Mouse (Mus musculus): Measurements from ENCODE around the gene Hoxc4. TPM values are rescaled to one million over a fixed set of nuclear protein-coding genes. Genes with fewer than 3 reads are reported as not detected.

Hoxc4 gene
- polyA plus RNA-seq, 1 experiment = 0.13 TPM

GRCm38 (mm10) chr15:103015406-103016166 is 3.1 kb upstream of the Hoxc4 start:
- no peak for DNase-seq (ENCODE audit: low read depth in 1 of 2, low spot score in 2 of 2)
- H3K27me3 ChIP-seq (ENCODE audit: control insufficient read depth, insufficient read depth, low read length) = peaks cover 28% of the 10 kb centered on the region
- H3K4me1 ChIP-seq (ENCODE audit: control insufficient read depth, insufficient read depth, insufficient read length) = peaks cover 2% of the 10 kb centered on the region; the same call in 1 of the 2 replicates
- no peak overlapping the region for H3K27ac ChIP-seq (ENCODE audit: insufficient read depth, low read length)
- H3K4me3 ChIP-seq (ENCODE audit: extremely low read depth, insufficient read depth, insufficient read length) = no peak overlapping the region
- TF ChIP-seq POLR2A (IDR thresholded peaks at IDR 0.05; ENCODE audit: low read depth, low read length) (no peak), CTCF (IDR thresholded peaks at IDR 0.05; ENCODE audit: extremely low read depth, insufficient read depth, insufficient read length, insufficient replicate concordance) (no peak)
- 21% methylated on average over 19 of the region's 19 CpGs for WGBS
- H3K36me3 ChIP-seq (ENCODE audit: control insufficient read depth, insufficient read depth, low read length) = no peaks in the 10 kb centered on the region

- Histone ChIP-seq H3K4me1 (ENCODE audit: control insufficient read depth, insufficient read depth, insufficient read length) (no peaks in the 10 kb centered on the region), H3K27ac (ENCODE audit: insufficient read depth, low read length) (no peak overlapping the region), H3K27me3 (ENCODE audit: control insufficient read depth, insufficient read depth, low read length) (peaks cover 2% of the 10 kb centered on the region; the same call in 1 of the 2 replicates), H3K4me3 (ENCODE audit: extremely low read depth, insufficient read depth, insufficient read length) (no peak overlapping the region), H3K36me3 (ENCODE audit: control insufficient read depth, insufficient read depth, low read length) (no peaks in the 10 kb centered on the region)
- WGBS = 16% methylated on average over 8 of the region's 8 CpGs
- no peak for TF ChIP-seq CTCF (IDR thresholded peaks at IDR 0.05; ENCODE audit: extremely low read depth, insufficient read depth, insufficient read length, insufficient replicate concordance)
- TF ChIP-seq POLR2A (IDR thresholded peaks at IDR 0.05; ENCODE audit: low read depth, low read length) = no peak
- no peak for DNase-seq (ENCODE audit: low read depth in 1 of 2, low spot score in 2 of 2)
These were observed 2.2 kb downstream of the Hoxc4 start for GRCm38 (mm10) chr15:103020899-103021418.

GRCm38 (mm10) chr15:103021544-103021943 is 2.8 kb downstream of the Hoxc4 start:
- H3K27me3 ChIP-seq (ENCODE audit: control insufficient read depth, insufficient read depth, low read length) = peaks cover 6% of the 10 kb centered on the region
- H3K4me1 ChIP-seq (ENCODE audit: control insufficient read depth, insufficient read depth, insufficient read length) = no peaks in the 10 kb centered on the region
- H3K36me3 ChIP-seq (ENCODE audit: control insufficient read depth, insufficient read depth, low read length) = no peaks in the 10 kb centered on the region
- no peak overlapping the region for H3K4me3 ChIP-seq (ENCODE audit: extremely low read depth, insufficient read depth, insufficient read length)
- no peak for TF ChIP-seq CTCF (IDR thresholded peaks at IDR 0.05; ENCODE audit: extremely low read depth, insufficient read depth, insufficient read length, insufficient replicate concordance)
- no peak for TF ChIP-seq POLR2A (IDR thresholded peaks at IDR 0.05; ENCODE audit: low read depth, low read length)
- H3K27ac ChIP-seq (ENCODE audit: insufficient read depth, low read length) = no peak overlapping the region
- DNase-seq (ENCODE audit: low read depth in 1 of 2, low spot score in 2 of 2) = no peak
- WGBS = 17% methylated on average over 8 of the region's 8 CpGs

- Histone ChIP-seq H3K36me3 (ENCODE audit: control insufficient read depth, insufficient read depth, low read length) (no peaks in the 10 kb centered on the region), H3K4me3 (ENCODE audit: extremely low read depth, insufficient read depth, insufficient read length) (no peak overlapping the region)
These were observed 5.4 kb downstream of the Hoxc4 start for GRCm38 (mm10) chr15:103024131-103024530.

DNA sequence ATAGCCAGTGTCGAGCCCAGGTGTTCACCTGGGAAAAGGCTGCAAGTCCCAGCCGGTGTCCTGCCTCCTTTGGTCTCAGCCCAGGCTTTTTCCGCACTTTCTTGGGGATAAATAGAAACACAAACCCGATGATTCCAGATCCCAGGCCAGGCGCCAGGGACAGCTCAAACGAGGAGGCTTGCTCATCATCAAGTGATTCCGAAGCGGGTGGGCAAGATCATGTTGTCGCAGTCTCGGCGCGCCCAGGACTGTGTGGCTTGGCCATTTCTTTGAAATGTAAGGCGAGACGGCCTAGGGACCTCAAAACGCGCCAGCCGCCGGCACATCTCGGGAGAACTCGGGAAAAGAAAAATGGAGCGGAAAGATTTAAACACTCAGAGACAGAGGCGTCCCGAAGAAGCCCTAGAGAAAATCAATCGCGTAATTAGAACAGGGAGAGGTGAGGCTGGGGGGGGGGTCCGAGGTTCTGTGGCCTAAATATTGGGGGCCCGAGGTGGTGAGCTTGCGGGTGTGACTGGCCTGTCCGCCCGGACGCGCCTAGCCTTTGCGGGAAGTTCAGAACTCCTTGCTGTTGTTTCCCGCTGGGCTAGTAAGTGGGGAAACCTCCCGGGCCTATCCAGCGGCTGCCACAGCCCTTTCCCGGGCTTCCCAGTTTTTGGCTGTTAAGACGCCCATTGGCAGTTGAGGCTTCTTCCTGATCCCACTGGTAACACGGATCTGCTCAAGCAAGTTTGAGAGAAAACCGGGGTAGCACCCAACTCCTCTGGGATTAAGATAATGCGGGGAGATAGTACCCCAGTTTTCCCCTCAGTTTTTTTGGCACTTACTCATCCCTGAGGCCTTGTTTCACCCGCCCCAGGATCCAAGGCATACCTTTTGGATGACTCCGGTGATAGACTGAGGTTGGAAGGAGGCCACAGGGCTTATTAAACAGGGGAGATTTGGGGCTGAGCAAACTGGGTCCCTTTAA is 8.8 kb downstream of the Hoxc4 start:
- H3K36me3 ChIP-seq (ENCODE audit: control insufficient read depth, insufficient read depth, low read length) = no peaks in the 10 kb centered on the region
- H3K4me3 ChIP-seq (ENCODE audit: extremely low read depth, insufficient read depth, insufficient read length) = no peak overlapping the region
- 11% methylated on average over 43 of the region's 43 CpGs for WGBS
- no peak overlapping the region for H3K27ac ChIP-seq (ENCODE audit: insufficient read depth, low read length)
- DNase-seq (ENCODE audit: low read depth in 1 of 2, low spot score in 2 of 2) = no peak
- H3K4me1 ChIP-seq (ENCODE audit: control insufficient read depth, insufficient read depth, insufficient read length) = no peaks in the 10 kb centered on the region
- TF ChIP-seq POLR2A (IDR thresholded peaks at IDR 0.05; ENCODE audit: low read depth, low read length) = no peak
- peaks cover 18% of the 10 kb centered on the region for H3K27me3 ChIP-seq (ENCODE audit: control insufficient read depth, insufficient read depth, low read length)

More at GRCm38 (mm10) chr15:103024131-103024530, 5.4 kb downstream of the Hoxc4 start:
- WGBS = 13% methylated on average over 2 of the region's 2 CpGs
- DNase-seq (ENCODE audit: low read depth in 1 of 2, low spot score in 2 of 2) = no peak
- Histone ChIP-seq H3K27ac (ENCODE audit: insufficient read depth, low read length) (no peak overlapping the region), H3K27me3 (ENCODE audit: control insufficient read depth, insufficient read depth, low read length) (peaks cover 16% of the 10 kb centered on the region), H3K4me1 (ENCODE audit: control insufficient read depth, insufficient read depth, insufficient read length) (no peaks in the 10 kb centered on the region)
- no peak for TF ChIP-seq CTCF (IDR thresholded peaks at IDR 0.05; ENCODE audit: extremely low read depth, insufficient read depth, insufficient read length, insufficient replicate concordance)
- no peak for TF ChIP-seq POLR2A (IDR thresholded peaks at IDR 0.05; ENCODE audit: low read depth, low read length)

DNA sequence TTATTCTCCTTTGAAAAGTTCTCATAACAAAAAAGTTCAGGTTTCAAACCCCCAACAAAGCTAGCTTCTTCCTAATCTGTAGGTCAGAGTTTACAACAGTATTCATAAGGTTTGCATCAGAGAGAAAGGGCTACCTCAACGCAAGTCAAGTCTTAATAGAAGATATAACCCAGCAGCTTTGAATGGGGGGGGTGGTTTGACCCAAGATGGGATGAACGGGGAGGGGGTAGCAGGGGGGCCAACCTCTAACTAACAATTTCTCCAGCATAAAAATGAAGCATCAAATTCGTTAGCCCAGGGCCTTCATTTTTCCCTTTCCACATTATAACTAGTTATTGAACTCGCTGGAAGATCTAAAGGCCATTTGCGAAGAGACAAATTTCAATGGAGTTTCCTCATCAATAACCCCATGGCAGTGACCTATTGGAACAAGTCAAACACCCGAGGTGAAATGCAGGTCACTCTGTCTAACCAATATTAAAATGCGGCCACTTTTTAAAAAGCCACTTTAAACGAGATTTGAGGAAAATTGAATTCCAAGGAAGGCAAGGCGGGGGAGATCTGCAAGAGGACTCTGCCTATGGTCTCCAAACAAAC is 10.3 kb downstream of the Hoxc4 start:
- H3K27ac ChIP-seq (ENCODE audit: insufficient read depth, low read length) = no peak overlapping the region
- no peaks in the 10 kb centered on the region for H3K4me1 ChIP-seq (ENCODE audit: control insufficient read depth, insufficient read depth, insufficient read length)
- 59% methylated on average over 9 of the region's 9 CpGs for WGBS
- no peak for TF ChIP-seq CTCF (IDR thresholded peaks at IDR 0.05; ENCODE audit: extremely low read depth, insufficient read depth, insufficient read length, insufficient replicate concordance)
- TF ChIP-seq POLR2A (IDR thresholded peaks at IDR 0.05; ENCODE audit: low read depth, low read length) = no peak
- no peaks in the 10 kb centered on the region for H3K36me3 ChIP-seq (ENCODE audit: control insufficient read depth, insufficient read depth, low read length)
- no peak overlapping the region for H3K4me3 ChIP-seq (ENCODE audit: extremely low read depth, insufficient read depth, insufficient read length)
- peaks cover 20% of the 10 kb centered on the region for H3K27me3 ChIP-seq (ENCODE audit: control insufficient read depth, insufficient read depth, low read length)
- DNase-seq (ENCODE audit: low read depth in 1 of 2, low spot score in 2 of 2) = no peak

Measured in spleen, adult 2 months (tissue).